Mouse (Mus musculus): ENCODE data around the gene Olfr69.

DNA sequence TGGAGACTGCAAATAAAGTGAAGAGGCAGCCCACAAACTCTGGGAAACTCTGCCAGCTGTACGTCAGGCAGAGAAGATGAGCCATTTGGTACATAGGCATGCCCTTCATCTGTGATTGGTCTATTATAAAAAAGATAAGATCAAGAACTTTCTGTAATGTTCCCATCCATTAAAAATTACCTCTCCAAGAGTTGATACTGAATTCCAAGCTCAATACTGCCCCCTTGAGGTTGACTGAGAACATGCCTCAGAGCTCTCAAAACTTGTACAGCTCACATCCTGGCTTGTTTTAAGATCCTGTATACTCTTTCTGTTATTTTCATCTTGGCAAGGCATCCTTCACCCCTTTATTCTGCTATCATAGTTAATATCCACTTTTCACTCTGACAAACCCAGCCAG is 35.5 kb upstream of the Olfr69 start:
- TF ChIP-seq ZC3H11A (IDR thresholded peaks at IDR 0.05; ENCODE audit: borderline replicate concordance, low read depth, low read length) (no peak), ZNF384 (IDR thresholded peaks at IDR 0.05; ENCODE audit: low read depth, low read length) (no peak), MAFK (IDR thresholded peaks at IDR 0.05; ENCODE audit: insufficient read depth, low read depth, low read length) (no peak), CHD2 (IDR thresholded peaks at IDR 0.05; ENCODE audit: low read depth, low read length) (no peak)

All from ES-E14 (cell line).